Mouse (Mus musculus): ENCODE measurements around the gene Sltm. TPM values are rescaled to one million over a fixed set of nuclear protein-coding genes. Genes with fewer than 3 reads are reported as not detected.
A peak's percentile ranks its signal among the peaks of the same experiment; 100 is the strongest.

Sltm gene
- 54.6 TPM for polyA plus RNA-seq (2021)

DNA sequence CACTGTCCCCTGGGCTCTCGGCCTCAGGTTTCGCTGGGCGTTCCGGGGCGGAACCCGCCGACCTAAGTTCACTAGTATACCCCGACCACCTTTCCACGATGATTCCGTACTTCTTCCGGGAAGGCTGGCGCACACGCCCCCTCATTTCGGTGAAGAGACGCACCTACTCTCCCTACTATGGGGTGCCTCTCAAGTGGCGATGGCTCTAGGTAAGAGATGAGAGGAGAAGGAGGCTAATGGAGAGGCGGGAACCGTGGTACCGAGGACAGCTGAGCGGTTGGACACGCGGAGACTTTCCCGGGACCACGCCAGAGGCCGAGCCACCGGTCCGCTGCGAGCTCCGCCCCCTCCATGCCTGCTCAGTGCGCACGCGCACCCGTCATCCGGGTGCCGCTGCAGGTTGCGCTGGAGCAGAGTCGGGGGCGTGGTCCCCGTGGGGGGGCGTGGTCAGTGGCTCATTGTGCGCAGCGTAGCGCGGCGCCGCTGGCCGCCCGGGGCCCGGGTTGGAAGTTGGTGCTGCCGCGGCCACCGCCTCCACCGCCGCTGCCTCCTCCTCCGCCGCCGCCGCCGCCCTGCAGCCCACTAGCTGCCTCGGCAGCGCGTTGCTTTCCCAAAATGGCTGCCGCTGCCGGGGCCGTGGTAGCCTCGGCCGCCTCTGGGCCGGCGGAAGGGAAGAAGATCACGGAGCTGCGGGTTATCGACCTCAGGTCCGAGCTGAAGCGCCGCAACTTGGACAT is at the start of gene Sltm:
TSS of gene Sltm (plus strand) at position 450 of the 737 bp plus-strand sequence.
- peak; percentile 81 for DNase-seq (ENCODE audit: low read depth, low spot score)
- in situ Hi-C loops (cut with MboI; ENCODE audit: low pct_unique_long_range_greater_than_20kb), result no loop called here
- no peaks in the 10 kb centered on the region for H3K27me3 ChIP-seq
- no peak for TF ChIP-seq CTCF (IDR thresholded peaks at IDR 0.05)
- ChIA-PET CTCF (no interaction called here), POLR2A (interaction anchor here (1.2 kb wide), 1 partner anchor 40 kb away, joined by 3 read pairs; no protein-coding TSS in a partner anchor)
- ATAC-seq, result peak; percentile 87

DNA sequence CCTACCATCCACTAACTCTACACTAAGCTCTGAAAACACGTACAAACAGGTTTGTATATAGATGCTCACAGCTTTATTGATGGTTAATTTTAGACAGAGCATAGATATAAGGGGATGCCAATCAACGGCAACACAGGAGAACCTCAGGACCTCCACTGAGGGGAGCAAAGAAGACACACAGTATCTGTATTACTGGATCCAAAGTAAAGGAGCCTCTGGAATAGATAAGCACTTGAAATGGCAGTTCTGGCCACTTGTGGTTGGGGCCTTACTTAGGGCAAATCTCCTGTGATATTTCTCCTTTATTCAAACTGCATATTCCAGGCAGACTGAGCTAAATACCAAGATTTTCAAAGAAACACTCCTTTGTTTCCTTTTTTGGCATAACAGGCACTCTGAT is 49.5 kb upstream of the Sltm start:
- DNase-seq (ENCODE audit: low read depth, low spot score) (no peak), ATAC-seq (no peak)
- CTCF ChIA-PET, result interaction anchor here (1.0 kb wide), 1 partner anchor 9 kb away, joined by 4 read pairs; no protein-coding TSS in a partner anchor
- H3K27me3 ChIP-seq, result no peaks in the 10 kb centered on the region
- TF ChIP-seq CTCF (IDR thresholded peaks at IDR 0.05), result no peak
- POLR2A ChIA-PET, result no interaction called here
- in situ Hi-C loops (cut with MboI; ENCODE audit: low pct_unique_long_range_greater_than_20kb), result no loop called here

DNA sequence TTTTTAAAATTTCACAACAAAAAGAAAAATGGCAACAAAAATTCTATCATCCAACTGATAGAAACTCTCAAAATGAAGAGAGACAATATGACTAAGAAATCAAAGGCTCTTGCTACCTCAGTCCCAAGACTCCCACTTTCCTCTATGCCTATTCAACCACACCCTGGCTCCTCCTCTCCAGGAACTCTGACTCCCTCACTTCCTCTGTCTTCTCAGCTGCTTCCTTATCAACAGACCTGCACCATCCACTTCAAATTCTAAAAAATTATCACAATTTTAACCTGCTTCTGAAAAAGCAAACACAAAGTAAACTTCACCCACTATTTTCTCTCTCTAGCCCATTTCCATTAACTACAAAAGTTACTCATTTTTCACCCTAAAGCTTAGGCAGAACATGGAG is 45.6 kb upstream of the Sltm start:
- POLR2A ChIA-PET, result interaction anchor here (0.7 kb wide), 1 partner anchor 14 kb away, joined by 3 read pairs; no protein-coding TSS in a partner anchor
- no peak for TF ChIP-seq CTCF (IDR thresholded peaks at IDR 0.05)
- in situ Hi-C loops (cut with MboI; ENCODE audit: low pct_unique_long_range_greater_than_20kb), result no loop called here

DNA sequence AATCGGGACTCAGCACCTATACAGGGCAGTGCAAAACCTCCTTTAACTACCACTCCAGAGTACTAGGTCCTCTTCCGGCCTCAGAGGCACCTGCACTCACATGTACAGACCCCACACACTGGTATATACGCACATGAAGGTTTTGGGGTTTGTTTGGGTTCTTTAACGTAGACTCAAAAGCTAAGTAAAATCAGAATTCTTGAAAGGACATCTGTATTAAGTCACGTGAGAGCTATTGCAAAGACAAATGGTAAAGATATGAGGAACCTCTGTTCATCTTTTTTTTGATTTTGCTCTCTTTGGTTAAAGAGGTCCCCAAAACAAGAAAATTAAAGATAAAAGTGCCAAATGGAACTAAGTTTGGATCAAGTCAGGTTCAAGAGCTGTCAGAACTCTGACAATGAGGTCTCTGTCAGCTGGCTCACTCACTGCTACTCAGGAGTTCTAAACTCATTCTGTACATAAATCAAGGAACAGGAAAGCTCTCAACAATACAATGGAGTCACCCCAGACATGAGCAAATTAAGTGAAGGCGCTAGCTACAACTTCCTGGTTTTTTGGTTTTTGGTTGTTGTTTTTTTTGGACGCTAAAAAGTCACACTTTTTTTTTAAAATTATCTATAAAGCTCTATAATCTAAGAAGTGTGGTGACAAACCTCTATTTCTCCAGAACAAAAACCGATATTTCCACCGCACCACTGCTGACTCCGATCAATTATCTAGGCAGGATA is 40.1 kb upstream of the Sltm start:
- ChIA-PET CTCF (interaction anchor here (1.3 kb wide), 2 partner anchors 9 to 17 kb away, joined by 3 to 4 read pairs; no protein-coding TSS in a partner anchor), POLR2A (interaction anchor here (0.7 to 1.0 kb wide), 2 partner anchors 11 to 41 kb away, joined by 3 read pairs; partner anchors contain the start of gene Sltm)
- DNase-seq (ENCODE audit: low read depth, low spot score) (no peak), ATAC-seq (no peak)
- no peak for TF ChIP-seq CTCF (IDR thresholded peaks at IDR 0.05)
- in situ Hi-C loops (cut with MboI; ENCODE audit: low pct_unique_long_range_greater_than_20kb), result no loop called here
- no peaks in the 10 kb centered on the region for H3K27me3 ChIP-seq

More for the DNA sequence above, 45.6 kb upstream of the Sltm start:
- CTCF ChIA-PET, result no interaction called here
- H3K27me3 ChIP-seq, result no peaks in the 10 kb centered on the region
- DNase-seq (ENCODE audit: low read depth, low spot score) (no peak), ATAC-seq (no peak)

DNA sequence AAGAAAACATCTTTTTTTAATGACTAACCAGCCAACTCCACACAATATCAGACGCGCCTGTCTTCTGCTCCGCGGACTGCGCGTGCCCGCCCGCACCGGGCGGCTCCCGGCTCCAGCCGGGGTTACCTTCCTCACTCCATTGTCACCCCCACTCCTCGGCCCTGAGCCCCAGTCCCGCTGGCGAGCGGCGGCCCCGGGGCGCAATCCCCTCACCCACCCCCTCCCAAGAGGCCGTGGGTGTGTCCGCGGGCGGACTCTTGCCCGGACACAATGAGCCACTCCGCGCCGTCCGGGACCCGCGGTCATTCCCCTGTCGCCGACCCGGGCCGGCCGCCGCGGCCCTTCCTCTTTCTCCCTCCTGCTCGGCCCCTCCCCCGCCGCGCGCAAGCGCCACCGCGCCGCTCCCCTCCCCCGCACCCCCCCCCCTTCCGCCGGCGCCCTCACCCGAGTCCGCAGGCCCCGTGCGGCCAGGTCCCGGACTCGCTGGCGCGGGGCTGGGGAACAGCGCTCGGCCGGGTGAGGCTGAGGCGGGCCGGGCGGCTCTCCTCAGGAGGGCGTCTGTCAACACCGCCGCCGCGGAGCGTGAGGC is 39.4 kb upstream of the Sltm start:
- CTCF ChIA-PET, result interaction anchor here (1.3 kb wide), 1 partner anchor 18 kb away, joined by 3 read pairs; no protein-coding TSS in a partner anchor
- ATAC-seq (peak; percentile 56), DNase-seq (ENCODE audit: low read depth, low spot score) (no peak)
- TF ChIP-seq CTCF (IDR thresholded peaks at IDR 0.05), result no peak
- no peaks in the 10 kb centered on the region for H3K27me3 ChIP-seq
- in situ Hi-C loops (cut with MboI; ENCODE audit: low pct_unique_long_range_greater_than_20kb), result no loop called here
- POLR2A ChIA-PET, result interaction anchor here (0.7 to 1.0 kb wide), 2 partner anchors 12 to 40 kb away, joined by 3 read pairs; partner anchors contain the start of gene Sltm

DNA sequence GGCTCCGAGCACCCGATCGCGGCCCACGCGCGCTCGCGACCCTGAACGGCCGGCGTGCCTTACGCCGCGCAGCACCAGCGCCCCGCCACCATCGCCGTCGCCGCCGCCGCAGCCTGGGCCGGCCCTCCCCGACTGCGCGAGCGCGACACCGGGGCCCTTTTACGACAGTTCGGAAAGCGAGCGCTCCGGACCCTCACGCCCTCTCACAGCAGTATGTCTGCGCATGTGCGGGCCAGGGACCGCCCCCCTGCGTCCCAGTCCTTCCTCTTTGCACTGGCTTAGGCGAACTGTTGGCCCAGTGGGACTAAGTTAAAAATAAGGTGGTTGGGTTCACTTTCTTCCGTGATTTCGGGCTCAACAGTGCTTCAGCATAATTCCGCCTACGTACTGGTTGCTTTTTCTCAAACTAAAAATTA is 38.9 kb upstream of the Sltm start, which contains the start of gene Rnf111:
TSS of gene Rnf111 (minus strand) at position 100 of the 416 bp plus-strand sequence.
- ATAC-seq, result peak; percentile 94
- H3K27me3 ChIP-seq, result no peaks in the 10 kb centered on the region
- in situ Hi-C loops (cut with MboI; ENCODE audit: low pct_unique_long_range_greater_than_20kb), result no loop called here
- CTCF ChIA-PET, result no interaction called here
- POLR2A ChIA-PET, result no interaction called here
- DNase-seq (ENCODE audit: low read depth, low spot score), result peak; percentile 77
- TF ChIP-seq CTCF (IDR thresholded peaks at IDR 0.05), result no peak

DNA sequence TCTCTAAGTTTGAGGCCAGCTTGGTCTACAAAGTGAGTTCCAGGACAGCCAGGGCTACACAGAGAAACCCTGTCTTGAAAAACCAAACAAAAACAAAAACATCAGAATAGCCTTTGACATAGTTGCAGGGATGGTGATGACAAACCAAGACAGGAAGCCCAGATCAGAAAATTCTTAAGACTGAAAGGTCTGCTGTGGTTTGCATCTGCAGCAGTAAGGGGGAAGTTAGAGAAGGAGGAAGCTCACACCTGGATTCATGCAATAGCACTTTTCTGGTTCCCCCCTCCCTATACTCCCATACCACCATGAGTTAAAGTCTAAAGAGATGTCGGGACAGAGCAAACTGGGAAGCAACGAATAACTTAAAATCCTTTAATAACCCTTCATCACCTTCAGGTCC is 36.4 kb upstream of the Sltm start:
- no peak for ATAC-seq
- H3K27me3 ChIP-seq, result no peaks in the 10 kb centered on the region
- CTCF ChIA-PET, result no interaction called here
- POLR2A ChIA-PET, result no interaction called here
- in situ Hi-C loops (cut with MboI; ENCODE audit: low pct_unique_long_range_greater_than_20kb), result no loop called here
- TF ChIP-seq CTCF (IDR thresholded peaks at IDR 0.05), result no peak
- no peak for DNase-seq (ENCODE audit: low read depth, low spot score)

DNA sequence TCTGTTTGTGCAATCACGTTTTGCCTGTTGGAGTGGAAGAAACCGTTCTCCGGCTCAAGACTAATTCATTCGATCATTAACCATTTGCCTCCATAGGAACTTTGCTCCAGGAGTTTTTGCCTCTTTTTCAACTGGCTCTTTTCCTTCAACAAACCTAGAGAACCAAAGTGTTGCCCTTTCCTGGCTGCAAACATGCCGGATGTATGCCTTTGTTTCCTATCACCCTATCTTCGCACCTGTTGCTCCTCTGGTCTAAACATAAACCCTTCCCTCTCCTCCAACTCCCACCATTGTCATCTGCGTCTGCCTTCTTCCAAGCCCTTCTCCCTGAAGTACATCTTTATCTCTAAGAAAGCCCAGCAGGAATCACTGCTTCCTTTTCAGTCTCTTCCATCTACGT is 35.8 kb upstream of the Sltm start:
- H3K27me3 ChIP-seq, result no peaks in the 10 kb centered on the region
- ChIA-PET POLR2A (no interaction called here), CTCF (no interaction called here)
- no peak for ATAC-seq
- no peak for DNase-seq (ENCODE audit: low read depth, low spot score)
- no peak for TF ChIP-seq CTCF (IDR thresholded peaks at IDR 0.05)
- in situ Hi-C loops (cut with MboI; ENCODE audit: low pct_unique_long_range_greater_than_20kb), result no loop called here

DNA sequence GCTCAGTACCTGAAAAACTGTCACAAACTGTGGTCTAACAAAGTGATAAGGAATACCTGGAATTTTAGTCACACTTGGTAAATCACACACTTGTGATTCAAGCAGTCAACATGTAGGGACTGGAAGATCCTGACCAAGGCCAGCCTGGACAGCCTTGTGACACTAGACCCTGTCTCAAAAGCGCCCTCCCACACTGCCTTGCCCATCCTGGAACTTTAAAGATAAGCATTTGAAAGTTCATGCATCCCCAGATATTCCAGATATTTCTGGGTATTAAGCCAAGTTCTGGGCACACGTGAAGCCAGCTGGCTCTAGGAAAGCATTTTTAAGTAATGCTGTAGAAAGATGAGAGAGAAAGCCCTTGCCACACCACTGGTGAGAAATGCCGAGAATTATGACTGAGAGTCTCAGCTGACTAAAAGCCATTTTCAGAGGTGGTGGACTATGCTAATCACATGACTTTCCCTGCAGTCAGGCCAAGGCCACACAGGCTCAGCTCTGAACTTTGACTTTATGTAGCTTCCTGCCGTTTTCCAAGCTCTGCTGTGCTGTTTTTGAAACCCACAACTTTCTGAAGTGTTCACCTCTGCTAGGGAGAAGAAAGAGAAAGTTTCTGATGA is 32.5 kb upstream of the Sltm start:
- ATAC-seq, result no peak
- ChIA-PET POLR2A (no interaction called here), CTCF (interaction anchor here (1.7 to 3.7 kb wide), 2 partner anchors 90 to 101 kb away, joined by 3 to 14 read pairs; no protein-coding TSS in a partner anchor)
- TF ChIP-seq CTCF (IDR thresholded peaks at IDR 0.05), result no peak
- in situ Hi-C loops (cut with MboI; ENCODE audit: low pct_unique_long_range_greater_than_20kb), result no loop called here
- no peaks in the 10 kb centered on the region for H3K27me3 ChIP-seq
- DNase-seq (ENCODE audit: low read depth, low spot score), result peak; percentile 20

DNA sequence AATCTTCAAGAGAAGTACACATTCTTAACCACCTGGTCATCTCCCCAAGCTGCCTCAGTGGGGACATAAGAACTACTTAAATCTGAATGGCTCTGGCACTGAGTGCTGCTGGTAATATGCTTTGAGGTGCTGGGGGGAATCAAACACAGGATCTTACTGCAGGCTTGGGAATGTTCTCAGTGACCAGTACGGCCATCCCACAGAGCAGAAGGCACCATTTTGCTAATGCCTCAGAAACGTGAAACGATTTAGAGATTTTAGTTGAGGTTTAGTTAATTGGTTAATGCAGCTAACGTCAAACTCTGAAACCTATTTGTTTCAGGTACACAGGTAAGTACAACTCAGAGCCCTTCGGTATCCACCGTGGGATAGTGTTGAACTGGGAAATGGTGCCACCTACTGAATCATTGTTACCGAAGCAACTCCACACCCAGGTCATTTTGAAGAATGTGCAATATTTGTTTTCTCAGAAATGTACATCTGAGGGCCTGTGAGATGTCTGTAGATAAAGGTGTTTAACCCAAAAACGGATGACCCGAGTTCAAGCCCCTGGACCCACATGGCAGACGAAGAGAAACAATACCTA is 31.5 kb upstream of the Sltm start:
- CTCF ChIA-PET, result interaction anchor here (1.7 to 3.7 kb wide), 2 partner anchors 91 to 102 kb away, joined by 3 to 14 read pairs; no protein-coding TSS in a partner anchor
- ATAC-seq (no peak), DNase-seq (ENCODE audit: low read depth, low spot score) (no peak)
- POLR2A ChIA-PET, result no interaction called here
- no peaks in the 10 kb centered on the region for H3K27me3 ChIP-seq
- in situ Hi-C loops (cut with MboI; ENCODE audit: low pct_unique_long_range_greater_than_20kb), result no loop called here
- TF ChIP-seq CTCF (IDR thresholded peaks at IDR 0.05), result peak; percentile 59

Data from Patski (cell line).